Mouse (Mus musculus) kidney, adult 18-20 months (tissue): ENCODE data around the gene Oxct2b.
A peak's percentile ranks its signal among the peaks of the same experiment; 100 is the strongest.
"Not testable (repeated sequence)": the region's sequence is repeated elsewhere in the genome, so short reads cannot be mapped to it uniquely, and the experiment has no call there.

Experiments
- DNase-seq: peaks from one replicate; pipeline ENCODE4 v3.0.0; 2021

The Oxct2b gene

GRCm38 (mm10) chr4:123116011-123116410 is at the start of gene Oxct2b:
Gene Oxct2b, plus strand, starts transcription at chr4:123116266.
- DNase-seq, result no peak

- DNase-seq, result no peak
These were observed 47.4 kb upstream of the Oxct2b start for GRCm38 (mm10) chr4:123068646-123069045.

GRCm38 (mm10) chr4:123071266-123071966 is 44.6 kb upstream of the Oxct2b start:
- DNase-seq, result peak; percentile 44

GRCm38 (mm10) chr4:123076928-123077327 is 39.1 kb upstream of the Oxct2b start:
- no peak for DNase-seq

- no peak for DNase-seq
These were observed 37.8 kb upstream of the Oxct2b start for GRCm38 (mm10) chr4:123078231-123078630.

GRCm38 (mm10) chr4:123080791-123081190 is 35.3 kb upstream of the Oxct2b start:
- peak; percentile 38 for DNase-seq

- peak; percentile 73 for DNase-seq
These were observed 33.5 kb upstream of the Oxct2b start for GRCm38 (mm10) chr4:123082283-123083163.

- DNase-seq, result no peak
These were observed 32.7 kb upstream of the Oxct2b start for GRCm38 (mm10) chr4:123083323-123083902.

GRCm38 (mm10) chr4:123085290-123085689 is 30.8 kb upstream of the Oxct2b start:
- no peak for DNase-seq

- no peak for DNase-seq
These were observed 29.7 kb upstream of the Oxct2b start for GRCm38 (mm10) chr4:123086381-123086780.

- no peak for DNase-seq
These were observed 23.4 kb upstream of the Oxct2b start for GRCm38 (mm10) chr4:123092621-123093020.

GRCm38 (mm10) chr4:123093064-123093776 is 22.8 kb upstream of the Oxct2b start:
- no peak for DNase-seq

- DNase-seq, result no peak
These were observed 22.2 kb upstream of the Oxct2b start for GRCm38 (mm10) chr4:123093869-123094268.

GRCm38 (mm10) chr4:123104651-123105450 is 11.2 kb upstream of the Oxct2b start, which contains the start of gene Bmp8b:
Gene Bmp8b, plus strand, starts transcription at chr4:123105165.
- DNase-seq, result peak; percentile 18

GRCm38 (mm10) chr4:123105451-123105790 is 10.6 kb upstream of the Oxct2b start:
- DNase-seq, result no peak

GRCm38 (mm10) chr4:123105929-123106328 is 10.1 kb upstream of the Oxct2b start:
- not testable (repeated sequence) for DNase-seq

GRCm38 (mm10) chr4:123106864-123107263 is 9.2 kb upstream of the Oxct2b start:
- DNase-seq, result no peak

GRCm38 (mm10) chr4:123108056-123108455 is 8.0 kb upstream of the Oxct2b start:
- no peak for DNase-seq

- no peak for DNase-seq
These were observed 5.3 kb upstream of the Oxct2b start for GRCm38 (mm10) chr4:123110751-123111150.

GRCm38 (mm10) chr4:123111275-123111983 is 4.6 kb upstream of the Oxct2b start:
- not testable (repeated sequence) for DNase-seq

- no peak for DNase-seq
These were observed 3.8 kb upstream of the Oxct2b start for GRCm38 (mm10) chr4:123112216-123112764.
